Mouse (Mus musculus) testis, adult 2 months (tissue): ENCODE results near the gene Got1.

Experiments
- CTCF ChIP-seq: fragments of 200-500 bp; IDR thresholded peaks from 2 replicates; pipeline ENCODE4 v1.5.1; 2012; ENCODE audit warnings: low read depth, mild to moderate bottlenecking, inconsistent platforms, low read length, moderate library complexity; ENCODE audit not compliant: control insufficient read depth, insufficient read depth, insufficient replicate concordance
- POLR2A ChIP-seq: fragments of 200-500 bp; IDR thresholded peaks from 2 replicates; pipeline ENCODE4 v1.6.1; 2012; ENCODE audit warnings: low read depth, mild to moderate bottlenecking, inconsistent platforms, low read length, moderate library complexity; ENCODE audit not compliant: control insufficient read depth

DNA sequence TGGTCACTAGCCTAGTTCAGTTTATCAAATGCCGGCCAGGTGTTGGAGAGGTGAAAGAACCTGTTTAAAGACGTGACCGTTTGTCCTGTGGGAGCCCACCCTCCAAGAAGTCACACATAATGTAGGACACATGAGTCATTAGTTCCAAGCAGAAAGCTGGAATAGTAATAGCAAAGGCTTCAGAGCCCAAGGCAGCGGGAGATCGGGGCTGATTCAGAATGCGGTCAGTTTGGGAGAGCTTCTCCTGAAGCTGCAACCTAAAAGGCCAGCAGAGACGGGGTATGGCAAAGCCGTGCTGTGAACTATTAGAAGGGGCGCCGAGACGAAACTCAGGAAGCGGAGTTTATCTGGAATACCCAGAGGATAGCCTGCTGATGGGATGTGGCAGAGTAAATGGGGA is 63.9 kb downstream of the Got1 start:
- no peak for TF ChIP-seq CTCF
- no peak for TF ChIP-seq POLR2A
